Mouse (Mus musculus): ENCODE results near the gene Taar4. TPM values are rescaled to one million over a fixed set of nuclear protein-coding genes. Genes with fewer than 3 reads are reported as not detected.

The Taar4 gene
- polyA plus RNA-seq, 1 experiment = not detected

- TF ChIP-seq CTCF (IDR thresholded peaks at IDR 0.05; ENCODE audit: borderline replicate concordance, insufficient read depth, low read length) = no peak
- no peak for TF ChIP-seq POLR2A (IDR thresholded peaks at IDR 0.05; ENCODE audit: low read depth, low read length)
- Histone ChIP-seq H3K4me3 (ENCODE audit: insufficient read depth, low read length) (no peak overlapping the region), H3K4me1 (ENCODE audit: control insufficient read depth, insufficient read depth, low read length) (no peaks in the 10 kb centered on the region), H3K27ac (ENCODE audit: insufficient read depth, low read length) (no peak overlapping the region)
Measured at GRCm38 (mm10) chr10:23959071-23959470, 1.2 kb upstream of the Taar4 start.

DNA sequence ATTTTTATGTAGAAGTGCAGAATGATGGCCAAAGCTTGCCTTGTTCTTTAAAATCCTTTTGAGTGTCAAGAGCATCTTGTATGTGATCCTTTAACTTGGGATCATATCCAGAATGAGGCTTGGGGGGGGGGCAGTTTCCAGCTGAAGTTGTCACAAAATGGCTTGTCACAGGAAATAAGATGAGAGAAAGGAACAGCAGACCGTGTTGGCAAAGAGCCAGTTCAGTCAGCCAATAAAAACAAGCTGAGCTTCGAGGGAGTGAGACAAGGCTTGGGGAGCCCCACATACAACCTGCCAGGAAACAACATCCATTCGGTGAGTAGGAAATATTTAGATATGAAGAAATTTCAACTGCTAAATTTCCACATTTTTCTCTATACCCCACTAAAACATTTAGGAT lies 3.1 kb downstream of the Taar4 start:
- Histone ChIP-seq H3K27ac (ENCODE audit: insufficient read depth, low read length) (no peak overlapping the region), H3K4me3 (ENCODE audit: insufficient read depth, low read length) (no peak overlapping the region), H3K4me1 (ENCODE audit: control insufficient read depth, insufficient read depth, low read length) (no peaks in the 10 kb centered on the region)
- TF ChIP-seq CTCF (IDR thresholded peaks at IDR 0.05; ENCODE audit: borderline replicate concordance, insufficient read depth, low read length) = no peak
- TF ChIP-seq POLR2A (IDR thresholded peaks at IDR 0.05; ENCODE audit: low read depth, low read length) = no peak

DNA sequence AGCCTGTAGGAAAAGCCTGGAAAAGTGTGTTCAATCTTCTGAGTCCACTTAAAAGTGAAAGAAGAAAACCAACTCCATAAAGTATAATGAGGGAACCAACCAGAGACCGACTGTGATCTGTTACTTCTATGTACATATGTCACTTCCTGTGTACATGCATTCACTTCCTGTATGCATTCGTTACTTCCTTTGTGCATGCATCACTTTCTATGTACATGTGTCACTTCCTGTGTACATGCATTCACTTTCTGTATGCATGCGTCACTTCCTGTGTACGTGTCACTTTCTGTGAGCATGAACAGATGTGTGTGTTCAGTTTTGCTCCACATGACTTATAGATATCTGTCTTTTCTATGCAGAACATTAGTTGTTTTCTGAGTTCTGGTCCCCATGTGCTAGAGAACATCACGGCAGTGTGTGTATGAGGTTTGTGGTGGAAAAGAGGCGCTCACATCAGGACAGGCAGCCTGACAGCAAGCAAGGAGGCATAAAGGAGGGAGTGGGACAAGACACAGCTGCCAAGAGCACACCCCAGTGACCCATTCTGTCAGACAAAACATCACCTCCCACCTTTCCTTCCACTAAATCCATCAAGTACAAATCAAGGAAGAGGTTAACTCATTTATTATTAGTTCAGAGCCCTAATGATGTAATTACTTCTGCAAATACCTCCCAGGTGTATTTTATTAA lies 4.8 kb downstream of the Taar4 start:
- H3K4me3 ChIP-seq (ENCODE audit: insufficient read depth, low read length) = no peak overlapping the region
- TF ChIP-seq POLR2A (IDR thresholded peaks at IDR 0.05; ENCODE audit: low read depth, low read length) (no peak), CTCF (IDR thresholded peaks at IDR 0.05; ENCODE audit: borderline replicate concordance, insufficient read depth, low read length) (no peak)
- H3K27ac ChIP-seq (ENCODE audit: insufficient read depth, low read length) = no peak overlapping the region
- H3K4me1 ChIP-seq (ENCODE audit: control insufficient read depth, insufficient read depth, low read length) = no peaks in the 10 kb centered on the region

- TF ChIP-seq CTCF (IDR thresholded peaks at IDR 0.05; ENCODE audit: borderline replicate concordance, insufficient read depth, low read length) = no peak
- no peak for TF ChIP-seq POLR2A (IDR thresholded peaks at IDR 0.05; ENCODE audit: low read depth, low read length)
- Histone ChIP-seq H3K4me1 (ENCODE audit: control insufficient read depth, insufficient read depth, low read length) (no peaks in the 10 kb centered on the region), H3K4me3 (ENCODE audit: insufficient read depth, low read length) (no peak within 1 kb of the TSS), H3K27ac (ENCODE audit: insufficient read depth, low read length) (no peak within 1 kb of the TSS)
Measured at GRCm38 (mm10) chr10:23970656-23971165, 10.4 kb downstream of the Taar4 start, which contains the start of gene Taar5. Gene Taar5 (plus strand): TSS chr10:23970706.

GRCm38 (mm10) chr10:23971256-23971655 lies 11.0 kb downstream of the Taar4 start:
- Histone ChIP-seq H3K4me3 (ENCODE audit: insufficient read depth, low read length) (no peak overlapping the region), H3K27ac (ENCODE audit: insufficient read depth, low read length) (no peak overlapping the region), H3K4me1 (ENCODE audit: control insufficient read depth, insufficient read depth, low read length) (no peaks in the 10 kb centered on the region)
- TF ChIP-seq CTCF (IDR thresholded peaks at IDR 0.05; ENCODE audit: borderline replicate concordance, insufficient read depth, low read length) (no peak), POLR2A (IDR thresholded peaks at IDR 0.05; ENCODE audit: low read depth, low read length) (no peak)

GRCm38 (mm10) chr10:23977958-23978357 lies 17.7 kb downstream of the Taar4 start:
- Histone ChIP-seq H3K4me3 (ENCODE audit: insufficient read depth, low read length) (no peak overlapping the region), H3K27ac (ENCODE audit: insufficient read depth, low read length) (no peak overlapping the region), H3K4me1 (ENCODE audit: control insufficient read depth, insufficient read depth, low read length) (0 out of 2 replicates have a peak, but pooled peaks cover 2% of the 10 kb centered on the region)
- TF ChIP-seq POLR2A (IDR thresholded peaks at IDR 0.05; ENCODE audit: low read depth, low read length) (no peak), CTCF (IDR thresholded peaks at IDR 0.05; ENCODE audit: borderline replicate concordance, insufficient read depth, low read length) (no peak)

DNA sequence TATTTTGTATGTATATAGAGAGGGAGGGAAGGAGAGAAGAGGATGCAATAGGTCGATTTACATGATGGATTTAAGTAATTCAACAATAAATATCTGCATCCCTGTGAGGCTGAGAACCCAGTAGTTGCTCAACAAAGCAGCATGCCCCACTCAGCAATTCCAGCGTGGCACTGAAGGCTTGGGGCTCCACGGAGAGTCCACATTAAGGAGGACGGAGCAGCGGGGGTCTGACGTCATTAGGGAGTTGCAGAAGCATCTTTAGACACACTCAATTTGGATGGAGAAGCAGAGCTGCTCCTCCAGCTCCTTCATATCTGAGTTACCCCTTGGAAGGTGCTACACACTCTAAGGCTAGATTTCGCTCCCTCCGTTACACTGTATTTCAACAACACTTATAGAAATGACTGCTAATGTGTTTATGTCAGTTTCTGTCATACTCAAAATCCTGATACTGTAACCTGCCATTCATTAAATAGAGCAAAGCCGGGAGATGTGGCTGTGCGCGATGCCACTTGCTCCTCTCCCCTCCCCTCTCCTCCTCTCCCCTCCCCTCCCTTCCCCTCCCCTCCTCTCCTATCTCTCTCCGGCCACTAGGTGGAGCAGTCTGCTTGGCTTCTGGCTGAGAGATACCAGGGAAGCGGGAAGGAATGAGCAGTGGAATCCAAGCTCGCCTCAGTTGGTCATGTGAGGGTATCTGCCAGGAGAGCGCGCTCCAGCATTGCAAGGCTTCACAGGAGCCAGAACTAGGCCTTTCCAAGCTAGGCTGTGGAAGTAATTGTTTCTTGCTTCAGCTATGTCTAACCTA lies 18.8 kb downstream of the Taar4 start:
- no peak overlapping the region for H3K4me3 ChIP-seq (ENCODE audit: insufficient read depth, low read length)
- 0 out of 2 replicates have a peak, but pooled peaks cover 2% of the 10 kb centered on the region for H3K4me1 ChIP-seq (ENCODE audit: control insufficient read depth, insufficient read depth, low read length)
- no peak overlapping the region for H3K27ac ChIP-seq (ENCODE audit: insufficient read depth, low read length)
- TF ChIP-seq POLR2A (IDR thresholded peaks at IDR 0.05; ENCODE audit: low read depth, low read length) (no peak), CTCF (IDR thresholded peaks at IDR 0.05; ENCODE audit: borderline replicate concordance, insufficient read depth, low read length) (peak; percentile 71)

GRCm38 (mm10) chr10:23985546-23985945 lies 25.3 kb downstream of the Taar4 start, which contains the start of gene Taar6:
Gene Taar6 (minus strand): TSS chr10:23985646.
- no peaks in the 10 kb centered on the region for H3K4me1 ChIP-seq (ENCODE audit: control insufficient read depth, insufficient read depth, low read length)
- no peak within 1 kb of the TSS for H3K27ac ChIP-seq (ENCODE audit: insufficient read depth, low read length)
- H3K4me3 ChIP-seq (ENCODE audit: insufficient read depth, low read length) = no peak within 1 kb of the TSS
- TF ChIP-seq POLR2A (IDR thresholded peaks at IDR 0.05; ENCODE audit: low read depth, low read length) = no peak
- no peak for TF ChIP-seq CTCF (IDR thresholded peaks at IDR 0.05; ENCODE audit: borderline replicate concordance, insufficient read depth, low read length)

GRCm38 (mm10) chr10:23986419-23986818 lies 26.1 kb downstream of the Taar4 start:
- Histone ChIP-seq H3K4me1 (ENCODE audit: control insufficient read depth, insufficient read depth, low read length) (no peaks in the 10 kb centered on the region), H3K4me3 (ENCODE audit: insufficient read depth, low read length) (no peak overlapping the region), H3K27ac (ENCODE audit: insufficient read depth, low read length) (no peak overlapping the region)
- no peak for TF ChIP-seq POLR2A (IDR thresholded peaks at IDR 0.05; ENCODE audit: low read depth, low read length)
- TF ChIP-seq CTCF (IDR thresholded peaks at IDR 0.05; ENCODE audit: borderline replicate concordance, insufficient read depth, low read length) = no peak

DNA sequence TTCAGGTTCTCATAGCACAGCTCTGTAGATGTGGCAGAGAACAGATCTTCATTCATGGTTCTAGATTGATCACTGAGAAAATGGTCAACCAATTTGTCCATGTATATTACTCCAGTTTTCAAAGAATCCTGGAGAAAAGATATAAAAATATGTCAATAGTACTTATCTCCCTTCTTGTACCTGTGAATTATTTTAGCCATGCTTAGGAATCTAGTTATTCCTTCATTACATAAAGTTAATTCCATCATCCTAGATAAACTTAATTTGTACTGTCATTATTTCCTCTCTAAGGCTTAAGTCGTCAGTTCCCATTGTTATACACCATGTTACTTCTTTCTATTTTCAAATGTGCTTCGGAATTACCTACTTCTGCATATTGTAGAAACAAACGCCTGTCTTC lies 33.1 kb downstream of the Taar4 start, which contains the start of gene Taar7a:
Taar7a (minus strand) TSS at position 101 of the 400 bp plus-strand sequence.
- TF ChIP-seq POLR2A (IDR thresholded peaks at IDR 0.05; ENCODE audit: low read depth, low read length) (no peak), CTCF (IDR thresholded peaks at IDR 0.05; ENCODE audit: borderline replicate concordance, insufficient read depth, low read length) (no peak)
- Histone ChIP-seq H3K4me3 (ENCODE audit: insufficient read depth, low read length) (no peak within 1 kb of the TSS), H3K4me1 (ENCODE audit: control insufficient read depth, insufficient read depth, low read length) (no peaks in the 10 kb centered on the region), H3K27ac (ENCODE audit: insufficient read depth, low read length) (no peak within 1 kb of the TSS)

All from embryonic fibroblast, embryonic 13.5 days (primary cell).